17 mouse cellular contexts compared by ENCODE assay signal in genomic region chr13:58761003-58761630, GRCm38 (mm10).
"Had no signal": no experiment of that assay in that cellular context is flagged by ENCODE, and none has a peak within 500 bp of the region (broad histone marks: within the 10 kb centered on the region; RNA-seq: fewer than 3 reads in every experiment).

No protein-coding gene starts in this region.

- H3K36me3 ChIP-seq: neural tube, embryonic 12.5 days; neural tube, embryonic 13.5 days; neural tube, embryonic 15.5 days; stomach, embryonic 15.5 days had no signal

- H3K4me1 ChIP-seq: neural tube, embryonic 12.5 days; neural tube, embryonic 13.5 days; neural tube, embryonic 15.5 days; stomach, embryonic 15.5 days had no signal

- DNase-seq: retina, postnatal 1 day; right cerebral cortex, adult 18-20 months; right cerebral cortex, postnatal 14 days; right cerebral cortex, postnatal 25 days; right cerebral cortex, postnatal 4 days; spleen, adult 18-20 months; thymus, adult 18-20 months; thymus, adult 2 months; thymus, postnatal 14 days; thymus, postnatal 25 days; thymus, postnatal 36 days; thymus, postnatal 4 days had no signal

- H3K9ac ChIP-seq: neural tube, embryonic 12.5 days; neural tube, embryonic 13.5 days; neural tube, embryonic 15.5 days; stomach, embryonic 15.5 days had no signal

- H3K9me3 ChIP-seq: neural tube, embryonic 12.5 days; neural tube, embryonic 13.5 days; neural tube, embryonic 15.5 days; stomach, embryonic 15.5 days had no signal

- H3K4me3 ChIP-seq: neural tube, embryonic 12.5 days; neural tube, embryonic 13.5 days; neural tube, embryonic 15.5 days; stomach, embryonic 15.5 days had no signal

- H3K27ac ChIP-seq: neural tube, embryonic 12.5 days; neural tube, embryonic 13.5 days; neural tube, embryonic 15.5 days; stomach, embryonic 15.5 days; stomach, postnatal 0 days had no signal

- H3K27me3 ChIP-seq: neural tube, embryonic 12.5 days; neural tube, embryonic 13.5 days; neural tube, embryonic 15.5 days; stomach, embryonic 15.5 days had no signal

- H3K4me2 ChIP-seq: neural tube, embryonic 12.5 days; neural tube, embryonic 13.5 days; neural tube, embryonic 15.5 days; stomach, embryonic 15.5 days had no signal
